Mouse (Mus musculus) heart, embryonic 11.5 days (tissue): ENCODE results near the gene Kbtbd12. TPM values are rescaled to one million over a fixed set of nuclear protein-coding genes. Genes with fewer than 3 reads are reported as not detected.

Experiments used
- ATAC-seq: fragments of 200-750 bp; cut with Nextera tagmentation; replicated peaks from 2 replicates; pipeline ENCODE4 v1.8.0; 2017; ENCODE audit warnings: moderate library complexity; ENCODE audit not compliant: insufficient number of reproducible peaks, low FRiP score, low TSS enrichment
- H3K27ac ChIP-seq: fragments of 300-500 bp; sonication (generic); 2 replicates; pipeline ENCODE4 v1.5.1; 2014; ENCODE audit warnings: mild to moderate bottlenecking, low read depth, low read length
- H3K27me3 ChIP-seq: fragments of 300-500 bp; sonication (generic); 2 replicates; pipeline ENCODE4 v1.6.1; 2014; ENCODE audit warnings: mild to moderate bottlenecking, low read length, mixed read lengths; ENCODE audit not compliant: control insufficient read depth, insufficient read depth
- H3K36me3 ChIP-seq: fragments of 300-500 bp; sonication (generic); 2 replicates; pipeline ENCODE4 v1.6.1; 2014; ENCODE audit warnings: mild to moderate bottlenecking, low read length, moderate library complexity, mixed read lengths; ENCODE audit not compliant: control insufficient read depth, insufficient read depth
- H3K4me1 ChIP-seq: fragments of 300-500 bp; sonication (generic); 2 replicates; pipeline ENCODE4 v1.6.1; 2014; ENCODE audit warnings: low read length; ENCODE audit not compliant: control insufficient read depth, insufficient read depth
- H3K4me2 ChIP-seq: fragments of 300-500 bp; sonication (generic); 2 replicates; pipeline ENCODE4 v1.6.1; 2014; ENCODE audit warnings: mild to moderate bottlenecking, moderate library complexity
- H3K4me3 ChIP-seq: fragments of 300-500 bp; sonication (generic); 2 replicates; pipeline ENCODE4 v1.5.1; 2014; ENCODE audit warnings: low read depth, low read length
- H3K9ac ChIP-seq: fragments of 300-500 bp; sonication (generic); 2 replicates; pipeline ENCODE4 v1.6.1; 2014; ENCODE audit warnings: mild to moderate bottlenecking, low read depth, low read length, moderate library complexity
- H3K9me3 ChIP-seq: fragments of 300-500 bp; sonication (generic); replicated peaks from 2 replicates; pipeline ENCODE4 v1.6.1; 2016; ENCODE audit warnings: low read length; ENCODE audit not compliant: control insufficient read depth
- WGBS: fragments of 180-500 bp; shearing (Covaris S2); extraction: QIAGEN DNeasy Blood & Tissue Kit; methylation state at CpG from one replicate; pipeline ENCODE4 v1.1.7; 2014; ENCODE audit not compliant: insufficient replicate concordance; 5-methylcytosine and 5-hydroxymethylcytosine counted together
- polyA plus RNA-seq: library from polyadenylated mRNA; unstranded; fragments of >200 nt; fragmentation: Nextera tagmentation; extraction: Ambion mirVana; gene quantifications from 2 replicates; pipeline ENCODE4 v1.2.1, GENCODE M21; 2014

The Kbtbd12 gene
- 7.7 and 15.2 TPM in 2 replicates for polyA plus RNA-seq

- 95% methylated on average over 5 of the region's 5 CpGs for WGBS
- H3K4me1 ChIP-seq = peaks cover 8% of the 10 kb centered on the region
- H3K27me3 ChIP-seq = no peaks in the 10 kb centered on the region
- no peak within 1 kb of the TSS for H3K4me3 ChIP-seq
- no peaks in the 10 kb centered on the region for H3K9me3 ChIP-seq
- H3K9ac ChIP-seq = no peak within 1 kb of the TSS
- no peak within 1 kb of the TSS for H3K27ac ChIP-seq
- H3K4me2 ChIP-seq = no peak within 1 kb of the TSS
- no peaks in the 10 kb centered on the region for H3K36me3 ChIP-seq
- no peak for ATAC-seq
These were observed at the start of gene Kbtbd12 for GRCm38 (mm10) chr6:88637611-88638301. Gene Kbtbd12, minus strand, starts transcription at chr6:88637950.

- WGBS = 64% methylated on average over 7 of the region's 7 CpGs
These were observed 45.8 kb upstream of the Kbtbd12 start for GRCm38 (mm10) chr6:88683380-88684053.

GRCm38 (mm10) chr6:88681026-88681425 is 43.3 kb upstream of the Kbtbd12 start:
- Histone ChIP-seq H3K4me2 (no peak overlapping the region), H3K36me3 (no peaks in the 10 kb centered on the region)
- ATAC-seq = no peak

More at GRCm38 (mm10) chr6:88683380-88684053, 45.8 kb upstream of the Kbtbd12 start:
- no peak overlapping the region for H3K9ac ChIP-seq
- no peak for ATAC-seq
- no peak overlapping the region for H3K4me3 ChIP-seq
- no peaks in the 10 kb centered on the region for H3K9me3 ChIP-seq
- H3K27me3 ChIP-seq = no peaks in the 10 kb centered on the region
- no peaks in the 10 kb centered on the region for H3K36me3 ChIP-seq
- no peaks in the 10 kb centered on the region for H3K4me1 ChIP-seq
- no peak overlapping the region for H3K4me2 ChIP-seq
- no peak overlapping the region for H3K27ac ChIP-seq

GRCm38 (mm10) chr6:88677738-88678137 is 40.0 kb upstream of the Kbtbd12 start:
- Histone ChIP-seq H3K27me3 (no peaks in the 10 kb centered on the region), H3K27ac (no peak overlapping the region), H3K9me3 (no peaks in the 10 kb centered on the region), H3K4me3 (no peak overlapping the region), H3K4me1 (no peaks in the 10 kb centered on the region), H3K36me3 (no peaks in the 10 kb centered on the region), H3K4me2 (no peak overlapping the region), H3K9ac (no peak overlapping the region)
- WGBS = 61% methylated on average over 2 of the region's 2 CpGs
- ATAC-seq = no peak

More at GRCm38 (mm10) chr6:88681026-88681425, 43.3 kb upstream of the Kbtbd12 start:
- no peak overlapping the region for H3K4me3 ChIP-seq
- H3K27ac ChIP-seq = no peak overlapping the region
- no peaks in the 10 kb centered on the region for H3K9me3 ChIP-seq
- H3K27me3 ChIP-seq = no peaks in the 10 kb centered on the region
- H3K4me1 ChIP-seq = no peaks in the 10 kb centered on the region
- 68% methylated on average over 3 of the region's 3 CpGs for WGBS
- no peak overlapping the region for H3K9ac ChIP-seq

- no peaks in the 10 kb centered on the region for H3K9me3 ChIP-seq
- no peak overlapping the region for H3K4me3 ChIP-seq
- H3K4me1 ChIP-seq = no peaks in the 10 kb centered on the region
- 87% methylated on average over 6 of the region's 6 CpGs for WGBS
- H3K27ac ChIP-seq = no peak overlapping the region
- ATAC-seq = no peak
- no peak overlapping the region for H3K4me2 ChIP-seq
- no peaks in the 10 kb centered on the region for H3K27me3 ChIP-seq
- no peaks in the 10 kb centered on the region for H3K36me3 ChIP-seq
- no peak overlapping the region for H3K9ac ChIP-seq
These were observed 39.3 kb upstream of the Kbtbd12 start for GRCm38 (mm10) chr6:88676753-88677736.

GRCm38 (mm10) chr6:88675815-88676214 is 38.1 kb upstream of the Kbtbd12 start:
- Histone ChIP-seq H3K27ac (no peak overlapping the region), H3K9me3 (no peaks in the 10 kb centered on the region), H3K36me3 (no peaks in the 10 kb centered on the region), H3K27me3 (no peaks in the 10 kb centered on the region), H3K4me1 (no peaks in the 10 kb centered on the region), H3K9ac (no peak overlapping the region), H3K4me3 (no peak overlapping the region), H3K4me2 (no peak overlapping the region)
- ATAC-seq = no peak
- 88% methylated on average over 2 of the region's 2 CpGs for WGBS

GRCm38 (mm10) chr6:88662284-88662683 is 24.5 kb upstream of the Kbtbd12 start:
- Histone ChIP-seq H3K27me3 (no peaks in the 10 kb centered on the region), H3K4me3 (no peak overlapping the region), H3K4me2 (no peak overlapping the region), H3K4me1 (no peaks in the 10 kb centered on the region), H3K27ac (no peak overlapping the region), H3K9me3 (no peaks in the 10 kb centered on the region), H3K9ac (no peak overlapping the region), H3K36me3 (no peaks in the 10 kb centered on the region)
- 90% methylated on average over 3 of the region's 3 CpGs for WGBS
- ATAC-seq = no peak

GRCm38 (mm10) chr6:88661696-88662095 is 23.9 kb upstream of the Kbtbd12 start:
- no peaks in the 10 kb centered on the region for H3K36me3 ChIP-seq
- H3K4me3 ChIP-seq = no peak overlapping the region
- no peak overlapping the region for H3K27ac ChIP-seq
- H3K4me2 ChIP-seq = no peak overlapping the region
- WGBS = 76% methylated on average over 2 of the region's 2 CpGs
- H3K9ac ChIP-seq = no peak overlapping the region
- no peaks in the 10 kb centered on the region for H3K9me3 ChIP-seq
- H3K4me1 ChIP-seq = no peaks in the 10 kb centered on the region
- no peak for ATAC-seq
- no peaks in the 10 kb centered on the region for H3K27me3 ChIP-seq
